Mouse (Mus musculus) thymus, adult 2 months (tissue): ENCODE measurements around the gene Ptpn23. TPM values are rescaled to one million over a fixed set of nuclear protein-coding genes. Genes with fewer than 3 reads are reported as not detected.

Experiments
- DNase-seq: peaks from one replicate; pipeline ENCODE4 v3.0.0; 2021
- H3K27ac ChIP-seq: fragments of 200-500 bp; 2 replicates; pipeline ENCODE4 v1.5.1; 2012; ENCODE audit warnings: low read length, control low read depth; ENCODE audit not compliant: control insufficient read depth, insufficient read depth
- H3K27me3 ChIP-seq: fragments of 200-500 bp; 2 replicates; pipeline ENCODE4 v1.6.1; 2012; ENCODE audit warnings: mild to moderate bottlenecking, low read length, moderate library complexity, mixed read lengths; ENCODE audit not compliant: control insufficient read depth, insufficient read depth
- H3K36me3 ChIP-seq: fragments of 200-500 bp; 2 replicates; pipeline ENCODE4 v1.6.1; 2012; ENCODE audit warnings: mild to moderate bottlenecking, low read length, moderate library complexity; ENCODE audit not compliant: control insufficient read depth, insufficient read depth
- H3K4me1 ChIP-seq: fragments of 200-500 bp; replicated peaks from 2 replicates; pipeline ENCODE4 v1.6.1; 2012; ENCODE audit warnings: low read length; ENCODE audit not compliant: control insufficient read depth, insufficient read depth
- H3K4me3 ChIP-seq: fragments of 200-500 bp; 2 replicates; pipeline ENCODE4 v1.5.1; 2012; ENCODE audit warnings: mild to moderate bottlenecking, low read length, control low read depth, moderate library complexity; ENCODE audit not compliant: control insufficient read depth, insufficient read depth
- CTCF ChIP-seq: fragments of 200-500 bp; IDR thresholded peaks from 2 replicates; pipeline ENCODE4 v1.5.1; 2012; ENCODE audit warnings: mild to moderate bottlenecking, control low read depth, low read length, moderate library complexity, borderline replicate concordance; ENCODE audit not compliant: control insufficient read depth, poor library complexity, insufficient read depth; ENCODE audit errors: extremely low read depth
- POLR2A ChIP-seq: fragments of 200-500 bp; IDR thresholded peaks from 2 replicates; pipeline ENCODE4 v1.6.1; 2012; ENCODE audit warnings: mild to moderate bottlenecking, low read length, control low read depth, moderate library complexity; ENCODE audit not compliant: control insufficient read depth, poor library complexity, insufficient read depth; ENCODE audit errors: extremely low read depth
- WGBS: fragments of 180-500 bp; shearing (Covaris S2); methylation state at CpG from one replicate; pipeline ENCODE4 v1.1.7; 2018; 5-methylcytosine and 5-hydroxymethylcytosine counted together
- polyA plus RNA-seq: library from polyadenylated mRNA; depleted of rRNA; stranded (reverse); fragments of >200 nt; gene quantifications from 2 replicates; pipeline ENCODE4 v1.2.3, GENCODE M21; 2012

The Ptpn23 gene
- polyA plus RNA-seq, 1 experiment, result 46.4 TPM

- H3K36me3 ChIP-seq, result peaks cover 4% of the 10 kb centered on the region
- H3K4me3 ChIP-seq, result no peak overlapping the region
- no peaks in the 10 kb centered on the region for H3K27me3 ChIP-seq
- 95% methylated on average over 3 of the region's 3 CpGs for WGBS
- no peak for DNase-seq
- no peak overlapping the region for H3K27ac ChIP-seq
- H3K4me1 ChIP-seq, result no peaks in the 10 kb centered on the region
- TF ChIP-seq POLR2A (no peak), CTCF (no peak)
These were observed 38.2 kb downstream of the Ptpn23 start for GRCm38 (mm10) chr9:110369860-110370259.

DNA sequence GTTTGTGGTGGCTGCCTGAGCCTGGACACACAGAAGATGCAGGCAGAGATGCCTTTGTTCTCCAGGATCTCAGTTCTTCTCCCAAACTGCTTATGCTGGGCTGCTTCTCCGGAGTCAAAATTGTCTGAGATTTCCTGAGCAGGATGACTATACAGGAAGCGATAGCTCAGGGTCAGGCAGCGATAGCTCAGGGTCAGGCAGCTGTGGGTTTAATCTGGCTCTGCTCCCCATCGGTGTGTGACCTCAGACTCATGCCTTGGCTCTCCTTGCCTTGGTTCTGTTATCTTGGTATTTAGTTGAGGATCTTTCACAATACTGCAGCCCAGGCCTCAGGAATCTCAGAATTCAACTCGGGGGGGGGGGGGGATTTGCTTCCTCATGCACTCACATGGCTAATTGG lies 41.3 kb downstream of the Ptpn23 start:
- Histone ChIP-seq H3K27ac (no peak overlapping the region), H3K27me3 (no peaks in the 10 kb centered on the region), H3K36me3 (peaks cover 6% of the 10 kb centered on the region), H3K4me1 (no peaks in the 10 kb centered on the region), H3K4me3 (no peak overlapping the region)
- no peak for TF ChIP-seq CTCF
- DNase-seq, result no peak
- 84% methylated on average over 5 of the region's 5 CpGs for WGBS

- no peaks in the 10 kb centered on the region for H3K27me3 ChIP-seq
- no peak for TF ChIP-seq CTCF
- no peak for TF ChIP-seq POLR2A
- H3K27ac ChIP-seq, result no peak overlapping the region
- no peaks in the 10 kb centered on the region for H3K4me1 ChIP-seq
- WGBS, result 96% methylated on average over 10 of the region's 10 CpGs
- no peak for DNase-seq
- no peak overlapping the region for H3K4me3 ChIP-seq
- H3K36me3 ChIP-seq, result peaks cover 6% of the 10 kb centered on the region
These were observed 45.7 kb downstream of the Ptpn23 start for GRCm38 (mm10) chr9:110362337-110362736.

DNA sequence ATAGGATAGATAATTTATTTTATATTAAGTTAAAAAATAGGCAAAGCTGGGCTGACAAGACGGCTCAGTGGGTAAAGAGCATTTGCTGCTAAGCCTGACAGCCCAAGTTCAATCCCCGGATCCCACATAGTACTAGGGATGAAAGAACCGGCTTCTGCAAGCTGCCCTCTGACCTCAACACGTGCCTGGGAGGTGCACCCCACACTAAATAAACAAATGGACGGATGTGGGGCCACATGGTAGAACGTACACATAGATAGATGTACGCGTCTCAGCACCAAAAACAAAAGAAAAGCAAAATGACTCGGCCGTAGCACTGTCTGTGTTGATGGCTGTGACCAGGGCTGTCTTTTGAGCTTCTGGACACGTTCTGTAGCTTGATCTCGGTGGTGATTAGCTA lies 46.7 kb downstream of the Ptpn23 start:
- 96% methylated on average over 12 of the region's 12 CpGs for whole genome bisulfite sequencing
- no peaks in the 10 kb centered on the region for H3K27me3 ChIP-seq
- no peak overlapping the region for H3K27ac ChIP-seq
- no peak for DNase-seq
- TF ChIP-seq CTCF (no peak), POLR2A (no peak)
- peaks cover 6% of the 10 kb centered on the region for H3K36me3 ChIP-seq
- H3K4me1 ChIP-seq, result no peaks in the 10 kb centered on the region
- no peak overlapping the region for H3K4me3 ChIP-seq

GRCm38 (mm10) chr9:110358341-110358740 lies 49.7 kb downstream of the Ptpn23 start:
- no peaks in the 10 kb centered on the region for H3K27me3 ChIP-seq
- no peak overlapping the region for H3K4me3 ChIP-seq
- no peak overlapping the region for H3K27ac ChIP-seq
- TF ChIP-seq CTCF (no peak), POLR2A (no peak)
- no peaks in the 10 kb centered on the region for H3K4me1 ChIP-seq
- no peak for DNase-seq
- H3K36me3 ChIP-seq, result peaks cover 6% of the 10 kb centered on the region
- 70% methylated on average over 2 of the region's 2 CpGs for WGBS

GRCm38 (mm10) chr9:110351932-110352632 lies 55.9 kb downstream of the Ptpn23 start:
- WGBS, result 15% methylated on average over 8 of the region's 8 CpGs
- TF ChIP-seq CTCF, result no peak
- TF ChIP-seq POLR2A, result no peak
- Histone ChIP-seq H3K27me3 (no peaks in the 10 kb centered on the region), H3K27ac (no peak overlapping the region), H3K4me3 (no peak overlapping the region), H3K4me1 (peaks cover 4% of the 10 kb centered on the region), H3K36me3 (no peaks in the 10 kb centered on the region)
- DNase-seq, result no peak

GRCm38 (mm10) chr9:110351350-110351749 lies 56.7 kb downstream of the Ptpn23 start:
- H3K36me3 ChIP-seq, result no peaks in the 10 kb centered on the region
- H3K4me3 ChIP-seq, result no peak overlapping the region
- WGBS, result 60% methylated on average over 2 of the region's 2 CpGs
- no peak overlapping the region for H3K27ac ChIP-seq
- no peaks in the 10 kb centered on the region for H3K27me3 ChIP-seq
- TF ChIP-seq POLR2A (no peak), CTCF (no peak)
- peaks cover 4% of the 10 kb centered on the region for H3K4me1 ChIP-seq
- DNase-seq, result no peak
